Mouse (Mus musculus) myocyte (in vitro differentiated cells): ENCODE results near the gene Msh3.

Experiments
- CEBPB ChIP-seq: IDR thresholded peaks from 2 replicates; pipeline ENCODE4 v1.6.1; 2011; ENCODE audit warnings: mild to moderate bottlenecking, moderate library complexity; ENCODE audit not compliant: poor library complexity, insufficient read depth, severe bottlenecking
- MYOD1 ChIP-seq, 3 experiments: IDR thresholded peaks; one replicate each; pipeline ENCODE4 v1.6.1; 2011; ENCODE audit warnings: control low read depth in 2 of 3, low read depth in 2 of 3, mild to moderate bottlenecking in 2 of 3, moderate library complexity in 1 of 3; ENCODE audit not compliant: insufficient read length in 2 of 3, control insufficient read depth in 1 of 3
- POLR2A ChIP-seq: IDR thresholded peaks from one replicate; pipeline ENCODE4 v1.6.1; 2011; ENCODE audit warnings: low read depth, mild to moderate bottlenecking, control low read depth, moderate library complexity; ENCODE audit not compliant: insufficient read length
- POLR2AphosphoS2 ChIP-seq: IDR thresholded peaks from one replicate; pipeline ENCODE4 v1.6.1; 2011; ENCODE audit warnings: low read depth, control low read depth; ENCODE audit not compliant: insufficient read length
- TCF12 ChIP-seq: IDR thresholded peaks from one replicate; pipeline ENCODE4 v1.6.1; 2011; ENCODE audit warnings: mild to moderate bottlenecking, control low read depth; ENCODE audit not compliant: poor library complexity, insufficient read depth, severe bottlenecking
- USF1 ChIP-seq: IDR thresholded peaks from one replicate; pipeline ENCODE4 v1.6.1; 2011; ENCODE audit warnings: low read depth, mild to moderate bottlenecking, control low read depth, moderate library complexity

- TF ChIP-seq POLR2AphosphoS2 (no peak), CEBPB (no peak), POLR2A (no peak), USF1 (no peak), MYOD1 (IDR thresholded peaks at IDR 0.05; ENCODE audit: control insufficient read depth in 1 of 3, insufficient read length in 2 of 3, low read depth in 2 of 3) (no peak), TCF12 (no peak)
Measured at GRCm38 (mm10) chr13:92263566-92263965, 91.2 kb downstream of the Msh3 start.
